Mouse (Mus musculus): Measurements from ENCODE around the gene Psmd11.
"Not testable (repeated sequence)": the region's sequence is repeated elsewhere in the genome, so short reads cannot be mapped to it uniquely, and the experiment has no call there.

Psmd11 gene
- long read RNA-seq, experiment 1, transcript Psmd11-214 (13 exons, 1,626 nt): minor isoform, 59 of 286 reads
- long read RNA-seq, experiment 1, transcript Psmd11-201 (14 exons, 2,848 nt): major isoform, 211 of 286 reads
- long read RNA-seq, experiment 1, partial matches to known transcripts: 11 of 286 reads
- long read RNA-seq, experiment 1, other reads (novel, unspliced or antisense): 4 of 286 reads
- long read RNA-seq, experiment 2, transcript Psmd11-201 (14 exons, 2,848 nt): major isoform, 192 of 262 reads
- long read RNA-seq, experiment 2, transcript Psmd11-214 (13 exons, 1,626 nt): minor isoform, 55 of 262 reads
- long read RNA-seq, experiment 2, partial matches to known transcripts: 10 of 262 reads
- long read RNA-seq, experiment 2, other reads (novel, unspliced or antisense): 5 of 262 reads

GRCm38 (mm10) chr11:80428381-80429008 lies at the start of gene Psmd11:
Gene Psmd11 (plus strand): TSS chr11:80428615.
- intact Hi-C loops (cut with DNase I): loop anchor here (5.0 kb wide), 1 partner anchor 244 kb away; no protein-coding TSS in a partner anchor

- intact Hi-C loops (cut with DNase I): not testable (repeated sequence)
Observed at GRCm38 (mm10) chr11:80379184-80379583, 49.2 kb upstream of the Psmd11 start.

GRCm38 (mm10) chr11:80382626-80383018 lies 45.8 kb upstream of the Psmd11 start:
- intact Hi-C loops (cut with DNase I): no loop called here

GRCm38 (mm10) chr11:80383019-80383625 lies 45.3 kb upstream of the Psmd11 start, which contains the start of gene Zfp207:
Gene Zfp207 (plus strand): TSS chr11:80383279.
- intact Hi-C loops (cut with DNase I): no loop called here

GRCm38 (mm10) chr11:80383626-80384046 lies 44.8 kb upstream of the Psmd11 start:
- intact Hi-C loops (cut with DNase I): no loop called here

- intact Hi-C loops (cut with DNase I): no loop called here
Observed at GRCm38 (mm10) chr11:80384461-80384860, 44.0 kb upstream of the Psmd11 start.

GRCm38 (mm10) chr11:80385055-80385454 lies 43.4 kb upstream of the Psmd11 start:
- intact Hi-C loops (cut with DNase I): no loop called here

- intact Hi-C loops (cut with DNase I): no loop called here
Observed at GRCm38 (mm10) chr11:80386790-80387189, 41.6 kb upstream of the Psmd11 start.

- intact Hi-C loops (cut with DNase I): no loop called here
Observed at GRCm38 (mm10) chr11:80389885-80390284, 38.5 kb upstream of the Psmd11 start.

- intact Hi-C loops (cut with DNase I): no loop called here
Observed at GRCm38 (mm10) chr11:80391407-80392120, 36.9 kb upstream of the Psmd11 start.

GRCm38 (mm10) chr11:80395930-80396329 lies 32.5 kb upstream of the Psmd11 start:
- intact Hi-C loops (cut with DNase I): no loop called here

GRCm38 (mm10) chr11:80396617-80397016 lies 31.8 kb upstream of the Psmd11 start:
- intact Hi-C loops (cut with DNase I): no loop called here

GRCm38 (mm10) chr11:80407878-80408277 lies 20.5 kb upstream of the Psmd11 start:
- intact Hi-C loops (cut with DNase I): not testable (repeated sequence)

GRCm38 (mm10) chr11:80410377-80410776 lies 18.0 kb upstream of the Psmd11 start:
- intact Hi-C loops (cut with DNase I): no loop called here

- intact Hi-C loops (cut with DNase I): no loop called here
Observed at GRCm38 (mm10) chr11:80417085-80417484, 11.3 kb upstream of the Psmd11 start.

- intact Hi-C loops (cut with DNase I): no loop called here
Observed at GRCm38 (mm10) chr11:80419743-80420142, 8.7 kb upstream of the Psmd11 start.

- intact Hi-C loops (cut with DNase I): no loop called here
Observed at GRCm38 (mm10) chr11:80420202-80420984, 8.0 kb upstream of the Psmd11 start.

GRCm38 (mm10) chr11:80421421-80422047 lies 6.9 kb upstream of the Psmd11 start:
- intact Hi-C loops (cut with DNase I): no loop called here

GRCm38 (mm10) chr11:80424691-80425090 lies 3.7 kb upstream of the Psmd11 start:
- intact Hi-C loops (cut with DNase I): loop anchor here (5.0 kb wide), 1 partner anchor 248 kb away; no protein-coding TSS in a partner anchor

GRCm38 (mm10) chr11:80425247-80425778 lies 3.1 kb upstream of the Psmd11 start:
- intact Hi-C loops (cut with DNase I): loop anchor here (5.0 kb wide), 1 partner anchor 247 kb away; no protein-coding TSS in a partner anchor
